Mouse (Mus musculus) activated CD4-positive, CD25-positive, alpha-beta regulatory T cell, adult 4 months (primary cell): ENCODE results near the gene Gm49392. TPM values are rescaled to one million over a fixed set of nuclear protein-coding genes. Genes with fewer than 3 reads are reported as not detected.

Experiments
- polyA plus RNA-seq, 2 experiments: library from polyadenylated mRNA; unstranded; fragments of 100-300 nt; shearing (Covaris generic); gene quantifications; one replicate each; pipeline ENCODE4 v1.2.1; 2017

Gm49392 gene
- polyA plus RNA-seq, 2 experiments from 2014 or later: 1.1 TPM; not detected in 1

Other genes with a start within 250 kb of the Gm49392 start
- not detected for gene BC051665, start 110.5 kb downstream of the Gm49392 start, polyA plus RNA-seq
- gene Ctsll3, start 94.0 kb downstream of the Gm49392 start, polyA plus RNA-seq: not detected
- gene 4930486L24Rik, start 32.4 kb downstream of the Gm49392 start, polyA plus RNA-seq: 1 to 10 TPM in 1 of 2 experiments, not detected in 1; 1.7 TPM
- 10 to 100 TPM in 1 of 2 experiments, 1 to 10 TPM in 1; 6.0 to 10.1 TPM for gene Ctla2b, start 553 bp upstream of the Gm49392 start, polyA plus RNA-seq
- gene Tpbpb, start 8.0 kb upstream of the Gm49392 start, polyA plus RNA-seq: not detected
- gene Gm49393, start 38.7 kb upstream of the Gm49392 start, polyA plus RNA-seq: not detected
- gene Gm49391, start 39.7 kb upstream of the Gm49392 start, polyA plus RNA-seq: 1 to 10 TPM in 1 of 2 experiments, under 1 TPM in 1; 0.99 to 2.0 TPM
- 10 to 100 TPM; 52.2 to 59.2 TPM for gene Ctla2a, start 39.7 kb upstream of the Gm49392 start, polyA plus RNA-seq
- not detected for gene Tpbpa, start 45.1 kb upstream of the Gm49392 start, polyA plus RNA-seq
- gene Ctsj, start 109.1 kb upstream of the Gm49392 start, polyA plus RNA-seq: not detected
- not detected for gene Ctsq, start 143.7 kb upstream of the Gm49392 start, polyA plus RNA-seq